Mouse (Mus musculus) ES-E14 (cell line): ENCODE data around the gene Emsy.

ENCODE experiments used
- CHD2 ChIP-seq: IDR thresholded peaks from 2 replicates; pipeline ENCODE4 v1.6.1; 2014; ENCODE audit warnings: mild to moderate bottlenecking, low read depth, low read length, inconsistent platforms
- HCFC1 ChIP-seq: IDR thresholded peaks from 2 replicates; pipeline ENCODE4 v1.6.1; 2012; ENCODE audit warnings: low read length, inconsistent platforms, borderline replicate concordance; ENCODE audit not compliant: insufficient read depth
- MAFK ChIP-seq: IDR thresholded peaks from 2 replicates; pipeline ENCODE4 v1.6.1; 2014; ENCODE audit warnings: mild to moderate bottlenecking, low read depth, low read length, inconsistent platforms; ENCODE audit not compliant: insufficient read depth
- ZC3H11A ChIP-seq: IDR thresholded peaks from 2 replicates; pipeline ENCODE4 v1.6.1; 2012; ENCODE audit warnings: low read depth, mild to moderate bottlenecking, inconsistent platforms, low read length, borderline replicate concordance
- ZNF384 ChIP-seq: IDR thresholded peaks from 2 replicates; pipeline ENCODE4 v1.6.1; 2012; ENCODE audit warnings: low read depth, low read length, inconsistent platforms

DNA sequence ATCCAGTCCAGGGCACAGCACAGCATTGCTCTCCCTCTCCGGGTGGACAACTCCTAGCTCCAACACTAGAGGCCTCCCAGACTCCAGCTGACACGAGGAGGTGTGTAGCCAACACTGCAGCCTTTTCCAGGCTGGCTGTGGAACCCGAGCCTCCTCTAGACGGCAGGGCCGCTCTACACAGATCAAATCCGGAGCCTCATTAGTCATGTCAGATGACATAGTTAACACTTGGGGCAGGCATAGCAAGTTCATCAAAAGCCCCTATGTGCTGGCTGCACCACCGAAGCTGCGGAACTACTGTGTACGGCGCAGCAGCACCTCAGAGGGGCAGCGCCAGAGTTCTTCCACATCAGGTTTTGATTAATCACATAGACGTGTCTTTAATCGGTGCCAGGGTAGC, 29.3 kb upstream of the Emsy start:
- TF ChIP-seq ZNF384, result no peak
- no peak for TF ChIP-seq HCFC1
- TF ChIP-seq CHD2, result no peak
- TF ChIP-seq MAFK, result no peak
- TF ChIP-seq ZC3H11A, result no peak
